Mouse (Mus musculus): ENCODE data around the gene Dlec1.
A peak's percentile ranks its signal among the peaks of the same experiment; 100 is the strongest.

Gene Dlec1

DNA sequence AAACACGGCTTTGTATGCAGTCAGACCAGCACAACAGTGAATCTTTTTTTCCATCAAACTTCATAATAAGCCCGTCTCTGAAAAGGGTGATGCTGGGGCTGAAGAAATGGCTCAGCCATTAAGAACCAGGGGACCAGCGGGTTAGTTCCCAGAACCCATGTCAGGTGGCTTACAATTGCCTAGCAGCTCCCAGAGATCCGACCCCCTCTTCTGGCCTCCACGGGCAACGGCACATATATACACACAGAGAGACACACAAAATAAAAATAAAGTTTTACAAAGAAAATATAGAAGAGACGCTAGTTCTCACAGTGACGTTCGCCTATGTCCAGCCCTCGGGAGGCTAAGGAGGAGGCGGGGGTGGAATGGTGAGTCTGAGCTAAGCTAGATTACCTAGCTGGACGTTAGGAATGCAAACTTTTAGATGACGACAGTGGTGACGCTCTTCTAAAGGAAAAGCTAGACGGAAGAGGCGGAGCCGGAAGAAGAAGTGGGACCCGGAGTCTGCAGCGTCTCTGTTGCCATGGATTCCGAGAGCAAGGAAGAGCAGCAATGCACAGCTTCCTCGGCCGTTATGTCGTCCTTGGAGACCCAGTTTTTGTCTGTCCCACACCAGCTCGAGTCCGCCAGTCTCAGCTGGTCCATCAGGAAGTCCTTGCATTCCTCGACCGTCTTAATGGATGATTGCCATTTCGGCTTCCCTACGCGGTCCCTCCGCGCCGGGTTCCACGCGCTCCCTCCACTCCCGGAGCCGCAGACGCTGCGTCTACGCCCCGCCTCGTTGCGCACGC lies at the start of gene Dlec1:
TSS of gene Dlec1 (plus strand) at position 487 of the 791 bp plus-strand sequence.
- DNase-seq, result peak; percentile 70

DNA sequence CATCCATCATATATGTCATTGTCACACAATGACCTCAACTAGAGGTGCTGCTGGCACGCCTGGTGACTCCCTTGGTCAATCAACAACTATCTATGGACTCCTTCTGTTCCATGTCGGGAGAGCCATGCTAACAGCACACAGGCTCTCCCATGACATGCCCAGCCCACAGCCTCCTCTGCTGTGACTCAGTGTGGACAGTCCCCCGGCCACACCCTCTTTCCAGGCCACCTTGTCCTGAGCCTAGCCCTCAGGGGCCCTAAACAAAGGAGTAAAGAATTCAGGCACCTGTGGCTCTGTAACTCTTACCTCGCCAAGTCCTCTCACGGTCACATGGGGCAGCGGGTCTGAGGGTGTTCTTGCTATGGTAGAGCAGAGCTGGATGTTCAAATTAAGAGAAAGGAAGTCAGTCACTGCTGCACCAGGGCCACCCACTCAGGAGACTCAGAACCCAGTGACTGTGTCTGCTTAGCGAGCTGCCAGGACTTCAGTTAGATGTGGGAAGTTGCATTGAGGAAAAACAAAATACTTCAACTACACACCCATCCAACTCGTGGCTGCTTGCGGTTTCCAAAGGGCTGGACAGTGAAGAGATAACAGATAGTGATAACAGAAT lies 48.2 kb upstream of the Dlec1 start:
- no peak for DNase-seq

- DNase-seq, result no peak
Measured at GRCm38 (mm10) chr9:119055336-119055735, 46.9 kb upstream of the Dlec1 start.

DNA sequence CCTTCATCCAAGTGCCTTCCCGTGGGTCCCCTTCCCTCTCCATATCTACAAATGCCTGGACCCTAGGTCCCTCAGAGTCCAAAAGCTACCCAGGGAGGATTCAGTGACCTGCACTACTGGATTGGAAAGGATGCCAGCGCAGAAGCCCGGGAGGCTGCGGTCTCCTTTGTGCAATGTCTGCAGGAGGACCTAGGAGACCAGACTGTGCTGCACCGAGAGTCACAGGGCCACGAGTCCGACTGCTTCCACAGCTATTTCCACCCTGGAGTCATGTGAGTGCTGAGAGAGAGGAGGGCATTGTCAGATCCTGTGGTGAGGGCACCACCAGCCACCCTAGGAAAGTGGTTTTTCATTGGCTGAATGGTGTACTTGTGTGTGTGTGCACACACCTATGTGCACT lies 44.0 kb upstream of the Dlec1 start:
- DNase-seq, result no peak

DNA sequence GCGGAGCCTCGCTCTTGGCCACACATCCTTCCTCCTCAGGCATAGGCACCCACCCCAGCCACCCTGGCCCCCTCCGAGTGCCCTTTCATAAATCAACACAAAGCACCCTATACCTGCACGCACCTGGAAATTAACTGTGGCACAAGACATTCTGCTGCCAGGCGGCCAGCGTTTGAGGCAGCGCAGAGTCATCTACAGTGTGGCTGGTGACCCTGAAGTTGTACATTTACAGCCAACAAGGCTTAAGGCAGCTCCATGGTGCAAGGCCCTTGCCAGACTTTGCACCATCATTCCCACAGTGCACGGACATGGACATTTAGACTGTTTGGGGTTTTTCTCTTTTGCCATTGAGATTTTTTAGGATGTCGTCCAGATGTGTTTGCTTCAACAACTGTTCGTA lies 41.6 kb upstream of the Dlec1 start:
- DNase-seq, result no peak

- DNase-seq, result peak; percentile 28
Measured at GRCm38 (mm10) chr9:119063036-119063644, 39.1 kb upstream of the Dlec1 start.

- no peak for DNase-seq
Measured at GRCm38 (mm10) chr9:119064296-119064695, 38.0 kb upstream of the Dlec1 start.

DNA sequence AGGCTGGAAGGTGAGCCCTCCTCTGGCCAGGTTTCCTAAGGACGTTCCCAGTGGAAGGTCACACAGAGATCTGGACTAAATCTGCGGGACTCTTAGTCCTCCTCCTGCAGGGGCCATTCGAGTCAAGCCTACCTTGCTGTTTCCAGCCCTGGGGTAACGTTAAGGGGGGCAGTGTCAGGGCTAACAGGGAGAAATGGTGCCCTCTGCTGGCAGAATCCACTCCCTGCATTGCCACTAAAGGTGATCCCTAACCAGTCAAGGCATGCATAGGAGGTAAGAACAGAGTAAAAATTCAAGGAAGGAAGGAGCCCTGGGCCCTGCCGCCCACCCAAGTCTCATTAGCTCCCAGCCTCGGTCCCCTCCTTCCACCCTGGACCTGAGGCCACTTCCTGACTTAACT lies 34.7 kb upstream of the Dlec1 start:
- DNase-seq, result peak; percentile 88

- no peak for DNase-seq
Measured at GRCm38 (mm10) chr9:119068266-119068665, 34.0 kb upstream of the Dlec1 start.

- no peak for DNase-seq
Measured at GRCm38 (mm10) chr9:119070173-119070825, 32.0 kb upstream of the Dlec1 start.

GRCm38 (mm10) chr9:119071786-119072185 lies 30.5 kb upstream of the Dlec1 start:
- DNase-seq, result no peak

DNA sequence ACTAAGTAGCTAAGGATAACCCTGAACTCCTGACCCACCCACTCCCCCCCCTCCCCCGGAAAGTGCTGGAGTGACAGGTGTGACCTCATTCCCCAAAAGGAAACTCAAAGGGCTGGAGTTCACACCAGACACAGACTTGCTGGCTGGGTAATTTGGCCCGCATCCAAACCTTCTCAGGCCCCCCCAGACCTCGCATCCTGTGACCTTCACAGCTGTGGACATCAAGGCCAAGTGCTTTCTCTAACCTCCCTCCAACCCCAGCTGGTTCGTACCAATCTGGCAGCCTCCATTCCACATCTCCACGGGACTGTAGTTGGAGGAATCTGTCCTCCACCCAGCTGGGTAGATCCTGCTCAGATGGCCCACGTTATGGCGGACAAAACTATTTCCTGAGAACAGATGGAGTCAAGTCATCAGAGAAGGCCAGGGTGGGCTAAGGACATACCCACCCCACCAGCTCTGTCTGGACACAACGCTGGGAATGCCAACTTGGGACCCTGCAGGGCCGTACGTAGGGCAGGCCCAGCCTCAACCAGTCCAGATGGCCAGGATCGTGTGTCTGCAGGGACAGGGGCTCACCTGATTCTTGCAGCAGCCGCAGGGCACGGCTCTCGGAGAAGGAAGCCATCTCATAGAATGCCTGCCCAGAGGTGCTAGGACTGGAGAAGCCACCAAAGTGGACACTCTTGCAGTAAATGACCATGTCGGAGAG lies 28.9 kb upstream of the Dlec1 start:
- DNase-seq, result no peak

- DNase-seq, result no peak
Measured at GRCm38 (mm10) chr9:119075685-119076084, 26.6 kb upstream of the Dlec1 start.

GRCm38 (mm10) chr9:119080040-119080675 lies 22.1 kb upstream of the Dlec1 start:
- DNase-seq, result no peak

GRCm38 (mm10) chr9:119082039-119082438 lies 20.2 kb upstream of the Dlec1 start:
- no peak for DNase-seq

DNA sequence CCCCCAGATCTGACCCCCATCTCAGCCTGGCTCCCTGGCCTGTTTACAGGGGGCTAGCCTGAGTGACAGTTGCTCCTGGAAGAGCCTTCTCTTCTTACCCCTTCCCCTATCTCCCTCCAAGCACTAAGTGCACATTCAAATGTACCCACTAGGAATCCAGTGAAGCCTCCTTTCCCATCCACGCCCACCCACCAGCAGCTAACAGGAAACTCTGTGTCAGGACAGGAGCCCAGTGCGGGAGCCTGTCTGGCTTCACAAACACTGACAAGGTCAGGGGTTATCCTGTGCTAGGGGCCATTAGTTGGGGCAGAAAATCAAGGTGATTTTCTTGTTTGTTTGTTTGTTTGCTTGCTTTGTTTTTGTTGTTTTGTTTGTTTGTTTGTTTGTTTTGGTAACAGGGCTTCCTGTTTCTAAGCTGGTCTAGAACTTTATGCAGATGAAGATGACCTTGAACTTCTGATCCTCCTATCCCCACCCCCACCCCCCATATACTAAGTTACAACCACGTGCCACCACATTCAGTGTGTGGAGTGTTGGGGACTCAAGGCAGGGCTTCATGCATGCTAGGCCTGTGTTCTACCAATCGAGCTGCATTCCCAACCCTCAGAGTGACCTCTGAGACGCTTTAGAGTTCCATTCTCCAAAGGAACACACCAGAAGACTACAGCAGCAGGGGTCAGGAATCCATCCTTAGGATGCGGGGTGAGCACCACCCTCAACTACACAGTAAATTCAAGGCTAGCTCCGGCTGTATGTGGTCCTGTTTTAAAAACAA lies 19.4 kb upstream of the Dlec1 start:
- DNase-seq, result no peak

GRCm38 (mm10) chr9:119083966-119084365 lies 18.3 kb upstream of the Dlec1 start:
- no peak for DNase-seq

DNA sequence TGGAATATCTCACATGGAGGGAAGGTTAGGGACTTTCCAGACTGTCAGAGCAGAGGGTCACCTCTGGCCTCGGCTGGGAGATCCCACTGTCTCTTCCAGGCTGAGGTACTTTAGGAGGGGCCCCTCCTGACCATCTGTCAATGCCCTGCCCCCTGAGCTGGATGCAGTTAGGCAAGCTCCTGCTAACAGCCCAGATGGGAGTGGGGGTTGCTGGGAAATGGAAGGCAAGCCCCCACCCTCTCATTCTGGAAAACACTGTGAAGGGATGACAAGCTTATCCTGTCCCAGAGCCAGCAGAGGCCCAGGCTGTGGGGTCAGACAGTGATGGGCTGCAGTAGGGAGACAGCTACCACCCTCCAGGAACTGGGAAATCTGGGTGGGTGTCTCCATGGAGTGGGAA lies 15.8 kb upstream of the Dlec1 start:
- DNase-seq, result no peak

DNA sequence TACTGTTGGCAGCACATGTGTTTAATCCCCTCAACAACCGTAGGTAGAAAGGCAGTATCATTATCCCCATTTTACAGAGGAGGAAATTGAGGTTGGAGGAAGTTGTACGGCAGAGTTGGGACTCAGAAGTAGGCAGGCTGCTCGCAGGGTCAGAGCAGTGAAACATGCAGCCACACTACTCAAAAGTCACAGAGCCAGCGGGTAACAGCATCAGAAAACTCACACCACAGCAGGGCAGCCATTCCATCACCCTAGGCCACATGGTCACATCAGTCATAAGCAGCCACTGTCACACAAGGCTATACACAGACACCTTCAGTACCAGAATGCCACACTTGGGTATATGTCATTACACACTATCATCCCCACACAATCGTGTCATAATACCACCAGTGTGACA lies 15.0 kb upstream of the Dlec1 start:
- DNase-seq, result no peak

DNA sequence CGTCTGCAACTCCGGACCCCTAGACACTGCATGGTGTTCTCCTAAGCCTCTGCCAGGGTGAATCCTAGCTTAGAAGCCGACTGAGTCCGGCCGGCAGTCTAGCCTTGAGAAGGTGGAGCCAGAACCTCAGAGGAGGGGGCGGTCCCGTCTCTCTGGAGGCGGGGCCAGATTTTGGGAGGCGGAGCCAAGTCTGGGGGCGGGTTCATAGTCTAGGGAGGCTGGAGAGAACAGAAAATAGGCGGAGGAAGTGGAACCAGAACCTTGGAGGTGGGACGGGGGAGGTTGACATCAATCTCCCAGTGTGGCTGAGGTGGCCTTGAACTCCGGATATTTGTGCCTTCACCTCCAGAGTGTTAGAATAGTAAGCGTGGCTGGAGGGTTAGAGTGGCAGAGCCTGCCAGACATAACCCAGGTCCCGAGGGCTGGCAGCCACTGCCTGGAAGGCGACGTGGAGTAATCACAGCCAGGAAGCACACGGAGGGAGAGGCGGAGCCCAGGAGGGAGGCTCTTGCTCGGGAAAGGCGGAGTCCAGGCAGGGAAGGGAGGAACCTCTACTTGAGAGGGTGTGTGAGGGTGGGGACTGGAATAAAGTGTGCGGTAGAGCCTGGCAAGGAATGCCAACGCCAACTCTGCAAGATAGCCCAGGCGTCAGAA lies 14.0 kb upstream of the Dlec1 start:
- DNase-seq, result peak; percentile 90

DNA sequence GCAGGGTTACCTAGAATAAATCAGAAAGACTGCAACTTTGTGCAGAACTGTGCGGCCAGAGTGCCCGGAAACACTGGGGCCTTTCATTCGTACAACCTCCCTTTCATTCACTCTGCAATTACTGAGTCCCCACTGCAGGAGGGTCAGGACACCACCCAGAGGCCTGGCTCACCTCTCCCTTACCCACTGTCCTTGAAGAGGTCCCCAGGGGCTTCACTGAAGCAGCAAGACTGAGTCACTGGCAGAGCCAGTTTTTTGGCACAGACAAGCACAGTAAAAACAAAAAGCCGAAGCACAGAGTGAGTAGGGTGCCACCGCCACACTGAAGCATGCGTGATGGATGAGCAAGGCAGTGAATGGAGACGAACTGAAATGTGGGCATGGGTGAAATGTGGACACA lies 12.8 kb upstream of the Dlec1 start:
- DNase-seq, result no peak

Measured in lung, postnatal 14 days (tissue).